7 mouse cellular contexts compared by ENCODE assay signal in the genomic region with DNA sequence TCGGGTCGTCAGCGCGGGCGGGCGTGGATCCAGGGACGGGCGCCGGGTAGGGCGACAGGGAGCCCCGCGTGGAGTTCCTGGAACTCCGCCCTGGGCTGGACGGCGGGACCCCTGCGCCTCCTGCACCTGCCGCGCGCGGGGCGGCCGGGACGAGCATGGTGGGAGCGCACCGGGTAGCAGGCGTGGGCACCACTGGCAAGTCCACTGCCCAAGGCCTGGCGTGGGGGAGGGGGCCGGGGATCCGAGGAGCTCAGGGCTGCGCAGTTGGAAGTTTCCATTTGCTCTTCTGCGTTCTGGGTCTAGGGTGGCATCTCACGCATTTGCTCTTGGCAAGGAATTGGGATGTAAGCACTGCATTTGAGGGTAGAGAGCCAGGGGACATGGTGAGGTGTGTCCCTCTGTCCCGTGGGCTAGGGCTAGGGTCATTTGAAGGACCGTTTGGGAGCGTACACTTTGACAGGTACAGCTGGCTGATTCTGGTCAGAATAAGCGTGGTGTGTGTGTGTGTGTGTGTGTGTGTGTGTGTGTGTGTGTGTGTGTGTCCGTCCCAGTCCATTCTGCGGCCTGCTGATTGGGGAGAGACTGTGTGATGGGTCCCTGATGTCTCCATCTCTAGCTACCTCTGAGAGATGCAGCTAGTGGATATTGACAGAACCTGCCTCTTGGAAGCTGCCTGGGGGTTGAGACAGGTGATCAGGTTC. TPM values are rescaled to one million over a fixed set of nuclear protein-coding genes. Genes with fewer than 3 reads are reported as not detected.
DNase-seq lines count a peak whose midpoint lies in the region; ATAC-seq and TF ChIP-seq lines count a peak whose summit lies in the region.

No protein-coding gene starts in this region.

- DNase-seq in R1 (ENCODE audit: low read depth, low spot score) = peak; percentile 21
- peak; percentile 29 to 35 for DNase-seq in layer of hippocampus, postnatal 14 days (ENCODE audit: low spot score in 2 of 2)
- peak; percentile 92 for DNase-seq in midbrain, embryonic 11.5 days (ENCODE audit: low spot score, missing footprints)
- no peak for DNase-seq in urinary bladder, postnatal 36 days (ENCODE audit: low spot score in 2 of 2)
- DNase-seq in thymus, postnatal 0 days (ENCODE audit: low spot score) = no peak

- no peak overlapping the region for H3K27ac ChIP-seq in forebrain, embryonic 12.5 days
- no peak overlapping the region for H3K27ac ChIP-seq in midbrain, embryonic 11.5 days (ENCODE audit: low read depth, low read length)

- H3K36me3 ChIP-seq in E14TG2a.4 (ENCODE audit: insufficient read depth, low read length) = no peaks in the 10 kb centered on the region
- no peaks in the 10 kb centered on the region for H3K36me3 ChIP-seq in forebrain, embryonic 12.5 days (replicated peaks)
- H3K36me3 ChIP-seq in midbrain, embryonic 11.5 days (ENCODE audit: control insufficient read depth, insufficient read depth, low read length) = no peaks in the 10 kb centered on the region

- H3K4me2 ChIP-seq in forebrain, embryonic 12.5 days = peak overlapping the region; percentile 83
- H3K4me2 ChIP-seq in midbrain, embryonic 11.5 days = peak overlapping the region; percentile 85

- peak; percentile 18; the same call in 1 of the 2 replicates for ATAC-seq in forebrain, embryonic 12.5 days (ENCODE audit: low FRiP score)
- peak; percentile 49 for ATAC-seq in midbrain, embryonic 11.5 days (ENCODE audit: low FRiP score)

- peak overlapping the region; percentile 80 for H3K4me3 ChIP-seq in E14TG2a.4 (replicated peaks; ENCODE audit: low read length)
- H3K4me3 ChIP-seq in forebrain, embryonic 12.5 days (replicated peaks) = peak overlapping the region; percentile 49
- H3K4me3 ChIP-seq in midbrain, embryonic 11.5 days (ENCODE audit: low read depth, low read length) = peak overlapping the region; percentile 52

- H3K9me3 ChIP-seq in E14TG2a.4 (ENCODE audit: low read length) = no peaks in the 10 kb centered on the region
- no peaks in the 10 kb centered on the region for H3K9me3 ChIP-seq in forebrain, embryonic 12.5 days
- no peaks in the 10 kb centered on the region for H3K9me3 ChIP-seq in midbrain, embryonic 11.5 days (ENCODE audit: control insufficient read depth, low read length)

- 10% methylated on average over 37 of the region's 38 CpGs for WGBS in forebrain, embryonic 12.5 days
- 11% methylated on average over 36 of the region's 38 CpGs for WGBS in midbrain, embryonic 11.5 days

- peak overlapping the region; percentile 49 for H3K9ac ChIP-seq in forebrain, embryonic 12.5 days
- peak overlapping the region; percentile 55 for H3K9ac ChIP-seq in midbrain, embryonic 11.5 days (ENCODE audit: low read length)

- H3K27me3 ChIP-seq in E14TG2a.4 (ENCODE audit: insufficient read depth, low read length) = peaks cover 71% of the 10 kb centered on the region
- H3K27me3 ChIP-seq in forebrain, embryonic 12.5 days = peaks cover 60% of the 10 kb centered on the region
- H3K27me3 ChIP-seq in midbrain, embryonic 11.5 days (ENCODE audit: control insufficient read depth, insufficient read depth, low read length) = peaks cover 28% of the 10 kb centered on the region

- no peak for TF ChIP-seq CTCF in E14TG2a.4 (conservative IDR thresholded peaks at IDR 0.05; ENCODE audit: low read length)

- peaks cover 7% of the 10 kb centered on the region for H3K4me1 ChIP-seq in E14TG2a.4 (replicated peaks; ENCODE audit: low read depth, low read length)
- H3K4me1 ChIP-seq in forebrain, embryonic 12.5 days = peaks cover 22% of the 10 kb centered on the region
- peaks cover 12% of the 10 kb centered on the region for H3K4me1 ChIP-seq in midbrain, embryonic 11.5 days (ENCODE audit: control insufficient read depth, insufficient read depth, low read length)

RNA-seq across cellular contexts. Expression of a gene that starts 0.5 kb away (rescaled TPM):
- 0.33 and 0.49 TPM in 2 replicates for polyA plus RNA-seq in forebrain, embryonic 12.5 days (2016; fragmentation: Nextera tagmentation; extraction: Ambion mirVana)
- 100 to 1,000 TPM; 128 to 131 TPM for total RNA-seq in layer of hippocampus, postnatal 14 days (2021)
- 0.15 TPM in 1 of 2 replicates, not detected in the other for polyA plus RNA-seq in midbrain, embryonic 11.5 days (2014; fragmentation: Nextera tagmentation; extraction: Ambion mirVana)
- 0.18 and 0.39 TPM in 2 replicates for polyA plus RNA-seq in thymus, postnatal 0 days (2015; fragmentation: Nextera tagmentation; extraction: Ambion mirVana)

Comparison
In these comparisons a context has a peak if more than half of its experiments do, and no peak if none do; other contexts are left out.
1. DNase-seq: peak in R1 (single experiment), layer of hippocampus, postnatal 14 days (2 of 2) and midbrain, embryonic 11.5 days (single experiment); none in urinary bladder, postnatal 36 days (0 of 2) and thymus, postnatal 0 days (single experiment).
2. Peak in every context shown above with its lines, with median percentiles within 50 percentile points of each other: H3K4me3 ChIP-seq.